Mouse (Mus musculus) c-Kit-positive CD71-positive TER-119-positive erythroid progenitor cells, embryonic 14.5 days (primary cell): ENCODE measurements around the gene Rpn2.

Source experiments
- DNase-seq: peaks from one replicate; pipeline ENCODE4 v3.0.0-alpha.2; 2013; ENCODE audit warnings: low spot score

Rpn2 gene

GRCm38 (mm10) chr2:157310963-157311637 is 32.3 kb downstream of the Rpn2 start:
- no peak for DNase-seq

GRCm38 (mm10) chr2:157313718-157314117 is 34.9 kb downstream of the Rpn2 start:
- no peak for DNase-seq

GRCm38 (mm10) chr2:157314310-157314709 is 35.5 kb downstream of the Rpn2 start:
- no peak for DNase-seq

GRCm38 (mm10) chr2:157315486-157315885 is 36.7 kb downstream of the Rpn2 start:
- no peak for DNase-seq

- no peak for DNase-seq
These were observed 37.6 kb downstream of the Rpn2 start for GRCm38 (mm10) chr2:157316358-157316933.

GRCm38 (mm10) chr2:157317220-157317619 is 38.4 kb downstream of the Rpn2 start:
- no peak for DNase-seq

GRCm38 (mm10) chr2:157320135-157320534 is 41.3 kb downstream of the Rpn2 start:
- DNase-seq = no peak

- DNase-seq = no peak
These were observed 42.1 kb downstream of the Rpn2 start for GRCm38 (mm10) chr2:157320886-157321285.

- no peak for DNase-seq
These were observed 43.4 kb downstream of the Rpn2 start for GRCm38 (mm10) chr2:157322029-157322766.

- no peak for DNase-seq
These were observed 46.4 kb downstream of the Rpn2 start for GRCm38 (mm10) chr2:157325238-157325637.

GRCm38 (mm10) chr2:157328106-157328505 is 49.3 kb downstream of the Rpn2 start:
- DNase-seq = no peak

GRCm38 (mm10) chr2:157328570-157328969 is 49.8 kb downstream of the Rpn2 start:
- DNase-seq = no peak

- no peak for DNase-seq
These were observed 53.2 kb downstream of the Rpn2 start for GRCm38 (mm10) chr2:157332059-157332458.

GRCm38 (mm10) chr2:157338663-157339062 is 59.8 kb downstream of the Rpn2 start:
- DNase-seq = peak; percentile 75

- no peak for DNase-seq
These were observed 60.7 kb downstream of the Rpn2 start for GRCm38 (mm10) chr2:157339532-157339931.

GRCm38 (mm10) chr2:157340221-157340741 is 61.5 kb downstream of the Rpn2 start:
- DNase-seq = no peak

GRCm38 (mm10) chr2:157341554-157342270 is 62.9 kb downstream of the Rpn2 start:
- peak; percentile 50 for DNase-seq

- no peak for DNase-seq
These were observed 63.6 kb downstream of the Rpn2 start for GRCm38 (mm10) chr2:157342328-157342926.

- no peak for DNase-seq
These were observed 64.5 kb downstream of the Rpn2 start for GRCm38 (mm10) chr2:157343337-157343736.

GRCm38 (mm10) chr2:157347361-157348159 is 68.7 kb downstream of the Rpn2 start, which contains the start of gene Ghrh:
TSS of gene Ghrh (minus strand) at chr2:157347506.
- no peak for DNase-seq
